Mouse (Mus musculus) heart, postnatal 25 days (tissue): ENCODE results near the gene Hikeshi. TPM values are rescaled to one million over a fixed set of nuclear protein-coding genes. Genes with fewer than 3 reads are reported as not detected.

Source experiments
- DNase-seq: peaks from one replicate; pipeline ENCODE4 v3.0.0; 2022; ENCODE audit warnings: low spot score
- intact Hi-C: fragments of 180-260 bp; cut with DNase I; formaldehyde crosslinking; loops from one replicate; pipeline ENCODE4 v1.15.1; 2025
- total RNA-seq, 2 experiments: library from RNA; stranded (reverse); gene quantifications; 2 replicates each; pipeline ENCODE4 v1.2.3; 2021

Gene Hikeshi
- total RNA-seq, result 10 to 100 TPM; 72.7 to 80.1 TPM

DNA sequence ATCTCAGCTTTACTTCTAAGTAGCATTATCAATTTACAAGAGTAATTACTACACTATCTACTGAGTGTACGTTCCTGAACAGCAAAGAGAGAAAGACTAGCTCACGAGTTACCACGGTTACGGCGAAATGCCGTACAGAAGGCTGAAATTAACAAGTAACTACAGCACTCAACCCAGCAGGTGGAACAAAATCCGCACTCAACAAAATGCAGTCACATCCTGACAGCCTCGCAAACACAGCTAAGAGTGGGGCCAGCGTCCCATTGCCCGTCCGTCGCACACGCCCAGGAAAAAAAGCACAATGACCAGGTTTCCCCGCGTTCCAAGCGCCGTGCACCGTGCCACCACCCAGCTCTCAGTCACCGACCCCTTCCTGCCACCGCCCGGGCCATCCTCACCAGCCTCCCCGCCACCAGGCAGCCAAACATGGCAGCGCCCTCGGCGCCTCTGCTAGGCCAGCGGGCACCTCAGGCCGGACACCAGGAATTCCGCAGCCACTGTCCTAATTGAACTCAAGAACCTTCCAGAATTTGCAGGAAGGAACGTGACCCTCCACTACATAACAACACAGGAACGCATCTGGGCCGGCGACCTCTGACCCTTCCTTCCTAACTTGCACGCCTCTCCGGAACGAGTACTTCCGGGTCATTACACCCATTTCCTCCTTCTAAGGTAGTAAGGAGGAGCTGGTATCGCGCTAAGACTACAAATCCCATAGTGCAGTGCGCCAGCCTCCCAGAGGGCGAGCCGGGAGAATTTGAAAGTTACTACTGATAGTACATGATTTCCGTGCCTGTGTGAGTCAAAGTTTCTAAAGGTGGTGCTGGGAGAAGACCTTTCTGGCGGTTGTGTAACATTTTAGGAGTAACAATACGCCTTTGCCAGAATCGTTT lies at the start of gene Hikeshi:
Hikeshi (minus strand) TSS at position 634 of the 893 bp plus-strand sequence.
- intact Hi-C loops, result loop anchor here (2.0 kb wide), 1 partner anchor 40 kb away; the partner anchor contains the start of gene Eed
- DNase-seq, result peak; percentile 88

DNA sequence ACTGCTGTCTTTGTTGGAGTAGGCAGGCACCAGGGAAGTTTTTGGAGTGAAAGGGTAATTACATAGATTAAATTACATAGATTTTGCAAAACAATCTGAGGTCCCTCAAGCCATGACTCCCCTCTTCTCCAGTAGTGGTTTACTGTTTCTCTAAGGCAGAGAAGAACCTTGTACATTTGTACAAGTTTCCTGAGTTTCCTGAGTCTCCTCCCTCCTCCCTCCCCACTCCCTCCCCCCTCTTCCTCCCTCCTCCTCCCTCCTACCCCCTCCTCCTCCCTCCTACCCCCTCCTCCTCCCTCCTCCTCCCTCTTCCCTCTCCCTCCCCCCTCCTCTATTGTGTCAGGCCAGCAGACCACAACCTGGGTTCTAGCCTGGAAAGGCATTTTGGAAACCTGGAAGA lies 43.4 kb upstream of the Hikeshi start:
- no peak for DNase-seq
- intact Hi-C loops, result loop anchor here (5.0 kb wide), 1 partner anchor 443 kb away; the partner anchor contains the start of gene Ccdc89

DNA sequence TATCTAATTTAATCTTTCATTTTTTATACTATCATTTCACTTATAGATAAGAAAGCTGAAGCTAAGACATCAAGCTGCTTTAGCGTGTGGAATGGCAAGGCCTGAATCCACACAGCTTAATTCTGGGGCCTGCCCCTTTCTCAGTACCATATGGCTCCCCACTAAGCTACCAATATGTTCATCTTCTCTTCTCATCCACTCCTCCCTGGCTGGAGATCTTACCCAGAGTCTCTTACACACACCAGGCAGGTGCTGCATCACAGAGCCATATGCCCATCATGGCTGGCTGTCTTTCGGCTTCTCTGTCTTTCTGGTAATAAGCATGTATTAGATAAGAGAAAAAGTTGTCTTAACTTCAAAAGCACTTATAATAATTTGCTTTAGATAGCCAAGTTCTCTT lies 42.4 kb upstream of the Hikeshi start:
- no peak for DNase-seq
- intact Hi-C loops, result loop anchor here (5.0 kb wide), 1 partner anchor 444 kb away; the partner anchor contains the start of gene Ccdc89

DNA sequence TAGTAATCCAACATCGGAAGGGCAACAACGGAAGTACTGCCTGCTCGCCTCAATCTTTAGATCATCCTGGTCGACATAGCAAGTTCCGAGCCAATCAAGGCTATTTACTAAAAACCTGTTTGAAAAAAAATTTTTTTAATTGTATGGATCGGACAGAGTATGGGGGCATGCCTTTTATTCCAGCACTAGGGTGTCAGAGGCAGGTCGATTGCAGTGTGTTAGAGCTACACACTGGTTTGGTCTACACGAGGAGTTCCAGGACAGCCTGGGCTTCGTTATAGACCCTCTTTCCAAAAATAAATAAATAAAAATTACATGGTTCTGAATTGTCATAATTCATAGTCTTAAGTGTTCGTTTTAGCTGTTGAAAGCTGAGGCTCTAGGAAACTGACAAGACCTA lies 40.6 kb upstream of the Hikeshi start:
- no peak for DNase-seq
- intact Hi-C loops, result loop anchor here (2.0 to 5.0 kb wide), 2 partner anchors 41 to 446 kb away; partner anchors contain the start of genes Ccdc89 and Hikeshi

DNA sequence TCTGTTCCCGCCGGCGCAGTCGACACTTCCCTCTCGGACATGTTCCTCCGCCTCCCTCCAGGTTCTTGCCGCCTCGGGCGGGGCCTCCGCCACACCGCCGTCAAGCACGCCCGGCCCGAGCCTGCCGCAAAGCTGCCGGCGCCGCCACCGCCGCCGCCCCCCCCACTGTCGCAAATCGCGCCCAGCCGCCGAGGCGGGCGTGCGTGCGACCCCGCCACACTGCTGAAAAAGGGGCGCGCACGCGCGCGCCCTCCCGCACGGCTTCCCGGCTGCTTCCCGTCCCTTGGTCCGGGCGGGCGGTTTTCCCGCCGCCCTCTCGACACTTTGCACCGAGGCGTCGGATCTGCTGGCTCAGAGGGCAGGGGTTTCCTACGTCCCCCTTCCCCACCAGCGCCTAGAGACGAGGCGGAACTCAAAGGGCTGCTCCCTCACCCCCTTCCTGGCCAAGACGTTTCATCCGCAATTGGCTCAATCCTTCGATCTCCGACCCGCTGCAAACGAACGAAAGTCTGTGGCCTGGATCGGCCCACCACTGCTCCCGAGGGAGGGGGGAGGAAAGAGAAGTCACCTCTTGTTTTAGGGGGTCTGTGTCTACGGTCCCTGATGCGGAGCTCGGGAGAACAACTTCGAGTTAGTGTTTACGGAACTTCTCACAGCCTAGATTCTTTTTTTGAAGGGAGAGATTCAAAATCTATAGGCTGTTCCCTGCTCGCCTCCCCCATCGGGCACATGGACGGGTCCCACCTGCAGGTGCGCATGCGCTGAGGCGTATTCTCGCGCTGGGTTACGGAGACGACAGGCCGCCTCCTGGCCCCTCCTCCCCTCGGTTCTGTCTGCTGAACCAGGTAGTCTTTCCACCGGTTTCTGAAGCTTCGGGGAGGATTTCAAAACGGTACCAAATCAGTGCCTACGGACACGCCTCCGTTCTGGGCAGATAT lies 39.8 kb upstream of the Hikeshi start, which contains the start of gene Eed:
Eed (minus strand) TSS at position 499 of the 938 bp plus-strand sequence.
- DNase-seq, result peak; percentile 88
- intact Hi-C loops, result loop anchor here (2.0 to 5.0 kb wide), 2 partner anchors 40 to 447 kb away; partner anchors contain the start of genes Ccdc89 and Hikeshi

DNA sequence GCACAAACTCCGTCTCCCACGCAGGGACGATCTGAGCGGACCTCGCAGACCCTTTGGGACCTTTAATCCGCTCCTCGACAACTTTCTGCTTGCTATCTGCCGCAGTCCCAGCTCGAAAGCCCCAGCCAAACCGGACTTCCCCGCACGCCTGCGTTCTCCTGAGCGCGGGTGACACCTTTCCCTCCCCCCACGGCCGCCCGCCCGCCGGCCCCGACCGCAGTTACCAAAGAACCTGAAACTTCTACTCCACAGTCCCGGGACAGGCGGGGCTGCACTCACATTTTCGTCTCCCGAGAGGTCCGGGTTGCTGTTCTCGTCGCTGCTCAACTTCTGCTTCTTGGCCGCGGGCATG lies 39.1 kb upstream of the Hikeshi start:
- DNase-seq, result no peak
- intact Hi-C loops, result loop anchor here (2.0 to 5.0 kb wide), 2 partner anchors 39 to 447 kb away; partner anchors contain the start of genes Ccdc89 and Hikeshi

DNA sequence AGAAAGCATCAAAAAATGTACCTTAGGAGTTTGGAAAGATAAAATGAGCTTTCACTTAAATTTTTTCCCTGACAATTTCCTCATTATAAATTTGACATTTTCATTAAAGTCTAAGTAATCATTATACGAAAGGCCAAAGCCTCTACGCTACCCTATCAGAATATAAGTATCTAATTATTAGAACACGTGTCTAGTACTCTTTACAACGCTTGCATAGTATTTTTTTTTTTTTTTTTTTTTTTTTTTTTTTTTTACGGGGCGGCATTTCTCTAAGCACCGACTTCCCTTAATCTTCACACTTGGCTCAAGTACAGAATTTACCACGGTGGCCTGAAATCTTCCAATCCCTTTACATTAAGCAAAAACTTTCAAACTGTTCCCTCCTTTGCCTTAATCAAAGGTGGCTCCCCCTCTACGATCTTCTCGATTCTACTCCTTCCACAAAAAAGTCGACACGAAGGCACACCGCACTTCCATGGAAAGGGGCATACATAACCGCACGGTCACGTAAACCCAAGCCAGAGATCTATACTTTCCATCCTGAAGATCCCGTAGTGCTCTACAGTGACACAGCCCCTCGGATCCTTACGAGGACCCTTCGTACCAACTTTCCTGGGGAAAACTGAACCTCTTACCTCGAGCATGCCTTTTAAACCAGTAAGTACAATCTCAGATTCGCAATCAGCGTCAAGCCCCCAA lies 38.6 kb upstream of the Hikeshi start:
- intact Hi-C loops, result loop anchor here (2.0 to 5.0 kb wide), 2 partner anchors 39 to 448 kb away; partner anchors contain the start of genes Ccdc89 and Hikeshi
- DNase-seq, result no peak

DNA sequence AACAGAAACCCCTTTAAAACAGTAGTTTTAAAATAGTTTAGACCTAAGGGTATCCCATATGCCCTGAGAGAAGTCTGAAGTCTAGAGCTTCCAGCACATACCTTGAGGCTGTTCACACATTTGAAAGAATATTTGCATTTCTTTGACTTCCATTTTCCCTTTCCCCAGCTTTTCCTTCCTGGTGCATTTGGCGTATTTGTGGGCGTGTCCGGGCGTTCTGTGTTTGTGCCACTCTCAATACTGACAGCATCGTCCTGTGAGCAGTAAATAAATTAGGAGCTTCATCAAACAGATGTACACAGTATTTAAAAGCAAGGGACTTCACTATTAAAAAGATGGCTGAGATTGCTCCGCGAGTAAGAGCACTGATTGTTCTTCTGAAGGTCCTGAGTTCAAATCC lies 35.8 kb upstream of the Hikeshi start:
- no peak for DNase-seq

DNA sequence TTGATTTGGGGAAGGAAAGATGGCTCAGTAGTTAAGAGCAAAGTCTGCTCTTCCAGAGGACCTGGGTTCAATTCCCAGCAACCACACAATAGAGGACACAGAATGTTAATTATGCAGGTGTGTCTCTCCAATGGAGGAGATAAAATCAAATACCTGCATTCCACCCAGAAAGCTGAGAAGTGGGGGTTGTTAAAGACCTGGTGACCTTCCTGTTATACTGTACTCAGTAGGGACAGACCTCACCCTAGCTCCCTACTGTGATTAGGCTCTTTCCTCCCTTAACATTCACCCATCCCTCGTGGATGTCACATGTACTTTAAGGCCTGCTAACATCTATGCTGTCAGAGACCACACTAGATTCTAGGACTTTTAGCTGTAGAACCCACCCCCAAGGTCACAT lies 34.6 kb upstream of the Hikeshi start:
- no peak for DNase-seq
- intact Hi-C loops, result no loop called here

More for the DNA sequence above, 35.8 kb upstream of the Hikeshi start:
- intact Hi-C loops, result no loop called here

DNA sequence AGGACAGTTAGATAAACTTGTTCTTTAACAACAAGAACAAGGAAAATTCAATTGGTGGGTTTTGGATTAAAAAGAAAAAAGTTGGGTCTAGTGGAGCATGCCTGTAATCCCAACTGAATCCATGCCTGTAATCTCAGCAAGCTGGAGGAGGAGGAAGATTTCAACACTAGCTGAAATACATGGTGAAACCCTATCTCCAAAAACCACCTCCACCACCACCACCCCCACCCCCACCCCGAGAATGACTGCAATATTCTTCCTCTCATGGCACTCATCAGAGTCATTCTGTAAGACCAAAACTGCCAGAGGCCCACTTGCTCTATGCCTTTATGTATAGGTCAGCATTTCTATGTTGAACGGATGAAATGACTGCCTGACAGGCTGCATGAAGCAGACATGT lies 26.2 kb upstream of the Hikeshi start:
- no peak for DNase-seq
- intact Hi-C loops, result no loop called here

DNA sequence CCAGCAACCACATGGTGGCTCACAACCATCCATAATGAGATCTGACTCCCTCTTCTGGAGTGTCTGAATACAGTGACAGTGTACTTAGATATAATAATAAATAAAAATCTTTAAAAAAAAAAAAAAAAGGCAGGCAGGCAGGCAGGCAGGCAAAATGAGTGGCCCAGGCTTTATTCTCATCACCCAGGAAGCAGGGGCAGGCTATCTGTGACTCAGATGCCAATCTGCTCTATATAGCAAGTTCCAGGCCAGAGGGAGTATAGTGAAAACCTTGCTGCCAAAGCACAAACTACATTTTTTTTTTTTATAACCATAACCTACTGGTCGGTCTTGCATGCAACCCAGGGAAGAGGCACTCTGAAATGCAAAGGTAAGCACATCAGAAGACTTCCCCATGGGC lies 25.8 kb upstream of the Hikeshi start:
- DNase-seq, result no peak
- intact Hi-C loops, result no loop called here

DNA sequence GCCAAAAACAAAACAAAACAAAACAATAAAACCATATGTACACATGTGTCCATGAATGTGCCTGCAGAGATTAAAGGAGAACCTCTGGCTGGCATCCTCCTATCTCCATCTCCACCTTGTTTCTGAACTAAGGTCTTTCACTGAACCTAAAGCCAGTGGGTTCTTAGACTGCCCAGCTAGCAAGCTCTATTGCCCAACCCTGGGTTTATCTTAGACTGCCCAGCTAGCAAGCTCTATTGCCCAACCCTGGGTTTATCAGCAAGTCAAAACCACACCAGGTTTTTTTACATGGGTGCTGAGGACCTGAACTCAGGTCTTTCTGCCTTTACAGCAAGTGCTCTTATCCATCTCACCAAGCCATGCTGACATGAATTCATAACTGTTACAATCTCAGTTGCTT lies 22.1 kb upstream of the Hikeshi start:
- intact Hi-C loops, result no loop called here
- no peak for DNase-seq

DNA sequence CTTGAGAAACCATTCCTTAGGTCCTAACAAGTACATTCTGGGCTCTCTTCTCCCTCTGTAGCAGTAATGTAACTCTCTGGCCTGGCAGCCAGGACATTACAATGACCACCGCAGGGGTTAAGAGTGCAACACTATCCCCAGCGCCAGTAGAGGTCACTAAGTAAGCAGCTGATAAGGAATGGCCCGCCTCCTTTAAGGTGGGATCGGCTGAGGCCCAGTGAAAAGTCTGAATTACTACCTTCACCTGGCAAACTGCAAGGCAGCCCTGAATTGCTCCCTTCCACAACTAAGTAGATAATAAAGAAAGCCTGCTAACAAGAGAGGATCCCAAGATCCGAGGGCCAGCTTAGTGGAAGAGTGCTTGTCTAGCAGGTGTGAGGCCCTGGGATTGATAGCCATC lies 16.3 kb upstream of the Hikeshi start:
- no peak for DNase-seq
- intact Hi-C loops, result no loop called here

DNA sequence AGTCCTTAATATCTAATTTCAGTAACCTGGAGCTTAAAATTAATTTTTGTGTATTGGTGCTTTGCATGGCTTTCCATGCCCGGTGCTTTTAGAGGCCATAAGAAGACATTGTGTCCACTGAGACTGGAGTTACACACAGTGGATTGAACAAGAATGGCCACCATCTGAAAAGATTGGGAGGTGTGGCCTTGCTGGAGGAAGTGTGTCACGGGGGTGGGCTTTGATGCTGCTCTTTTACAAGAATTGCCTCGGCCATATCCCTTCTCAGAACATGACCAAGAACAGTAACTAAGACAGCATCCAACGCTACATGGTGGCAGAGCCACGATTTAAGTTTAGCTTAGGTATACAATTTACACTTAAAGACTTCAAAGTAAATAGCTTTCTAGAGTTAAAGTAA lies 13.3 kb upstream of the Hikeshi start:
- no peak for DNase-seq
- intact Hi-C loops, result no loop called here

DNA sequence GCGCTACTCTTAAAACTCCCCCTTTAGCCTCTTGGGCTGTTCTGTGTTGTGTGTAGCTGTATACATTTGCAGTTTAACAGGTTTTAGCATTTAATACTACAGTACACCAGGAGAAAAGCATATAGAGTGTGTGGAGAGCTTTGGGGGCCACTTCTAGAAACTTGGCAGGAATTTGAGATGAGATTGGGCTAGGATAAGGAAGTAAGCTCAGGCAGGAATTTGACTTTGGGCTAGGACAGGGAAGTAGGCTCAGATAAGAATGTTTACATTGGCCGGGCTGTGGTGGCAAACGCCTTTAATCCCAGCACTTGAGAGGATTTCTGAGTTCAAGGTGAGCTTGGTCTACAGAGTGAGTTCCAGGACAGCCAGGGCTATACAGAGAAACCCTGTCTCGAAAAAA lies 8.4 kb upstream of the Hikeshi start:
- no peak for DNase-seq
- intact Hi-C loops, result no loop called here

DNA sequence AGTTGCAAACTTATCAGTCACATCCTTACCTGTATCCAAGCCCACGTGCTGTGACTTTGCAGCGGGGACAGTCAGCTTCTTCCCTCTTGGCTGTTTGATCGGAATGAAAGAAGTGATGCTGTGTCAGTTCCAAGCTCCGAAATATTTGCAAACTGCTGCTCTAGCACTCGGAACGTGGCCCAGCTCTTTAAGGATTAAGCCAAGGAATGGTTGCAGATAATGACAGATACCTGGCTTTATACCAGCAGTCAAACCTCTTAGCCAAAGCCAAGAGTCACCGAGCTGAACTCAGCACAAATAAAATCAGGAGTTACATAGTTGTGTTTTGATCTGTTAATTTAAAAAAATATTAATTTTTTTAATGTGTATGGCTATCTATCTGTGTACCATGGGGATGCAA lies 7.0 kb upstream of the Hikeshi start:
- DNase-seq, result no peak
- intact Hi-C loops, result no loop called here

DNA sequence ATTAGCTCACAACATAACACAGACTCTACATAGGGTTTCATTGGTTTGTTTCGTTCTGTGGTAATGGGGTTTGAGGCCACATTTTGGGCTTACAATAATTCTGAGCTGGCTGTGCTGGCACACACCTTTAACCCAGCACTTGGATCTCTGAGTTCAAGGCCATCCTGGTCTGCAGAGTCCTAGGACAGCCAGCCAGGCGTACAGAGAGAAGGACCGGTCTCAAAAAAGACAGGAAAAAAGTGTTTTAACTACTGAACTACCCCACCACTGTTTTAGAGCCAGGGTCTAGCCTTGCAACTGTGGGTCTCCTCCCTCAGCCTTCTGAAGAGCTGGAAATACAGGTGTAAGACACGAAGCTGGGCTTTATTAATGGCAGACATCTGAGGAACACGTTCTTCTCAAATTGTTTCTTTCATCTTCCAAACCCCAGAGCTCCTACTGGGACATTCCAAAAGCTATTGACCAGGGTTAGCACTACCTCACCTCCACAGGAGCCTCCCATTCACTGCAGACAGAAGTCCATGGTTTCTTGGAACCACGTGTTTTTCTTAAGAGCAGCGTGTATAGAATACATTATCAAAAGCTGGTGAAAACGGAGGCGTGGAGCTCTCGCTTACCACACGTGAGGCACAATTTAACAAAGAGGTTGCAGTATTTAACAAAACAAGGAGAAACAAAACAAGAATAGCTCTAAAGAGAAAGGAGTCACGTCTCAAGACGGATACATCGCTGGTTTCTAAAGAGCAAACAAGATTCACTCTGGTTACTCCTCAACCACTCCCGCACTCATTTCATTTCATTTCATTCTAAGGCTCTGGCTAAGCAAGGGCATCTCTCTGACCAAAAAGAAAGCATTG lies 1.3 kb downstream of the Hikeshi start:
- DNase-seq, result no peak
- intact Hi-C loops, result loop anchor here (2.0 kb wide), 1 partner anchor 41 kb away; the partner anchor contains the start of gene Eed

DNA sequence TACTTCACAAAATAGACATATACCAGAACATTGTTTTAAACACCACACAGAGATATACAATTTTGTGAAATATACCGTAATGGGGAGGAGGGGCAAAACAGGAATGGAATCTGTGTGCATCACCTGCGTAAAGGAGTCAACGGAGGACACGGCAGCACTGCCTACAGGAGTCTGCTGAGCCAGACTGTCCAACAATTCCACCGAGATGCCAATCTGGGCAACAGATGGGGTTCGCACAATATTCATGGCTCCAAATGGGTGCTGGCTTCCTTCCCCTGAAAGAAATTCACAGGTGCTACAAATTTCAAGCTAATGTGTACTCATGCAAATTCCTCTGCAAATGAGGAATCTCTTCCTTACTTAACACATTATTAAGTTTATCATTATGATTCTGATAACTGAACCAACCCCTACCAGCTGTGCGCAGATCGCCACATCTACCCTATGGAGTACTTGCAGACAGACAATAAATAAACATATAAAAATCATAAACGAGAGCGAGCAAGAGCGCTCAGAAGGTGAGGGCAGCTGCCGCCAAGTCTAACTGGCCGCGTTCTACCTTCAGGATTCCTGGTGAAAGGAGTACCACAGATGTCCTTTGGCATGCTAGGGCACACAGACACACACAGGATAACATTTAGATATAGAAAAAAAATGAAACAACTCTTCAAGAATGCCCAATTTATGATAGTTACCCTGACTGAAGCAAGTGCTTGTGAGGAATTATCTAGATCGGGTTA lies 17.4 kb downstream of the Hikeshi start:
- DNase-seq, result no peak
- intact Hi-C loops, result no loop called here
